Mouse (Mus musculus) liver, adult 2 months (tissue): ENCODE measurements around the gene Tppp.

ENCODE experiments used
- CTCF ChIP-seq: fragments of 200-500 bp; IDR thresholded peaks from 2 replicates; pipeline ENCODE4 v1.5.1; 2011; ENCODE audit warnings: low read depth, low read length, control low read depth
- POLR2A ChIP-seq: fragments of 200-500 bp; IDR thresholded peaks from 2 replicates; pipeline ENCODE4 v1.6.1; 2011; ENCODE audit warnings: low read length, control low read depth; ENCODE audit not compliant: insufficient read depth; ENCODE audit errors: extremely low read depth

DNA sequence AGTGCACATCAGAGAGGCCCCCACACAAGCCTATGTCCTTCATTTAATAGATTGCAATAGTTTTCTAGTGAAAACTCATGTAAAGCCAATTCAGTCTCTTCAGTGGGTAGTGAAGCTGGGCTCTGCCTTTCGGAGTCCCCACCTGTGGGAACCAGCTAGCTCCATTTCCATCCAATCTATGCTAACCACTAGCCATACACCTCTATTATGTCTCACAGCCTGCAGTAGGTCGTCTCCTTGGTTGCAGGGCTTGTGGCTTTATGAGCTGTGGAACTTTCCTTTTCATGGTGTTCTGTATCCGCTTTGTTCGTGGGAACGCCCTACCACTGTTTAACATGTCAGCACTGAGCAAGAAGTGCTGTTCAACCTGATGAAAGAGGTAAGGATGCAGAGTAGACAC, 45.7 kb upstream of the Tppp start, which contains the start of gene Zdhhc11:
- TF ChIP-seq CTCF = no peak
- no peak for TF ChIP-seq POLR2A
